Mouse (Mus musculus) liver, embryonic 14.5 days (tissue): ENCODE results near the gene Olr1. TPM values are rescaled to one million over a fixed set of nuclear protein-coding genes. Genes with fewer than 3 reads are reported as not detected.

Experiments used
- ATAC-seq: fragments of 200-750 bp; cut with Nextera tagmentation; 2 replicates; pipeline ENCODE4 v1.8.0; 2017; ENCODE audit warnings: moderate number of reproducible peaks, mild to moderate bottlenecking, moderate library complexity; ENCODE audit not compliant: insufficient read depth
- DNase-seq, 3 experiments: peaks; one replicate each; pipeline ENCODE4 v3.0.0-alpha.2; 2012 to 2013; ENCODE audit warnings: low read depth in 3 of 3, low spot score in 3 of 3
- H3K27ac ChIP-seq: fragments of 300-500 bp; sonication (generic); 2 replicates; pipeline ENCODE4 v1.5.1; 2014; ENCODE audit warnings: moderate library complexity, mild to moderate bottlenecking, control low read depth, inconsistent platforms
- H3K27me3 ChIP-seq: fragments of 300-500 bp; sonication (generic); 2 replicates; pipeline ENCODE4 v1.6.1; 2014; ENCODE audit warnings: mild to moderate bottlenecking, low read length, moderate library complexity; ENCODE audit not compliant: control insufficient read depth, insufficient read depth
- H3K36me3 ChIP-seq: fragments of 300-500 bp; sonication (generic); replicated peaks from 2 replicates; pipeline ENCODE4 v1.6.1; 2014; ENCODE audit warnings: low read depth; ENCODE audit not compliant: control insufficient read depth, insufficient read depth
- H3K4me1 ChIP-seq, 2 experiments: fragments of 200-500 bp in 1 of 2; fragments of 300-500 bp in 1 of 2; sonication (generic) in 1 of 2; replicated peaks; 2 replicates each; pipeline ENCODE4 v1.6.1; 2012 to 2014; ENCODE audit warnings: antibody characterized with exemption in 1 of 2, inconsistent platforms in 1 of 2, low read length in 1 of 2; ENCODE audit not compliant: control insufficient read depth in 2 of 2, insufficient read depth in 2 of 2
- H3K4me2 ChIP-seq: fragments of 300-500 bp; sonication (generic); 2 replicates; pipeline ENCODE4 v1.6.1; 2014; ENCODE audit warnings: low read depth, mild to moderate bottlenecking, control low read depth, moderate library complexity
- H3K4me3 ChIP-seq, 2 experiments: fragments of 200-500 bp in 1 of 2; fragments of 300-500 bp in 1 of 2; sonication (generic) in 1 of 2; 2 replicates each; pipeline ENCODE4 v1.5.1; 2012 to 2014; ENCODE audit warnings: low read depth in 2 of 2, low read length in 2 of 2, mild to moderate bottlenecking in 2 of 2, control low read depth in 1 of 2, inconsistent platforms in 1 of 2, moderate library complexity in 1 of 2; ENCODE audit not compliant: insufficient read depth in 1 of 2
- H3K9ac ChIP-seq: fragments of 300-500 bp; sonication (generic); replicated peaks from 2 replicates; pipeline ENCODE4 v1.6.1; 2014; ENCODE audit warnings: mild to moderate bottlenecking, control low read depth, moderate library complexity
- H3K9me3 ChIP-seq: fragments of 300-500 bp; sonication (generic); 2 replicates; pipeline ENCODE4 v1.6.1; 2016; ENCODE audit warnings: low read length, mixed read lengths; ENCODE audit not compliant: control insufficient read depth
- CTCF ChIP-seq: IDR thresholded peaks from 2 replicates; pipeline ENCODE4 v1.5.1; 2016; ENCODE audit warnings: antibody characterized with exemption, low read depth, control low read depth
- EP300 ChIP-seq: IDR thresholded peaks from 2 replicates; pipeline ENCODE4 v1.6.1; 2016; ENCODE audit warnings: antibody characterized with exemption, low read depth
- WGBS: fragments of 180-500 bp; shearing (Covaris S2); extraction: QIAGEN DNeasy Blood & Tissue Kit; methylation state at CpG from one replicate; pipeline ENCODE4 v1.1.7; 2014; ENCODE audit not compliant: insufficient replicate concordance; 5-methylcytosine and 5-hydroxymethylcytosine counted together
- polyA plus RNA-seq, 2 experiments: library from polyadenylated mRNA; depleted of rRNA in 1 of 2; stranded (reverse) in 1 of 2; unstranded in 1 of 2; fragments of >200 nt; fragmentation: Nextera tagmentation in 1 of 2; extraction: Ambion mirVana in 1 of 2; gene quantifications; 2 replicates each; pipeline versions ENCODE4 v1.2.1 to v1.2.3; 2012 to 2014

Olr1 gene
- polyA plus RNA-seq (2012; rRNA removed) (0.64 and 0.83 TPM in 2 replicates), polyA plus RNA-seq (2014; fragmentation: Nextera tagmentation; extraction: Ambion mirVana) (0.57 and 0.81 TPM in 2 replicates)

DNA sequence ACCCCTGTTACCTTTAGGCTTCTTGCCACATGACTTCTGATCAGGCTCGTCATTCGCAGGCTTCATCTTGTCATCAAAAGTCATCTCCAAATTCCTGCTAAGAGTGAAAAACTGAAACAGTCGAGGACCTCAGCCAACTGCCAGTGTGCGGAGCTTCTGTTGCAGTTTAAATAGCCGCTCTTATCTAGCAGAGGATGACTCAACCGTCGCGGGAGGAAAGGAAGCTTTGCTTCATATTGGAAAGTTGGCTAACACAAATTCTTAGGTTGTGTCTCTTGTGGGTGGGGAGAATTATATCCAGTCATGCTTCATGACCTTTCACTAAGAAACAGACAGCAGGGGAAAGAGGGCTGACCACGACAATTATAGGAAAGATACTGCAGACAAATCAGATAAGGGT lies at the start of gene Olr1:
Olr1 (minus strand) TSS at position 142 of the 400 bp plus-strand sequence.
- no peaks in the 10 kb centered on the region; a peak in 1 of 4 replicates for H3K4me1 ChIP-seq
- TF ChIP-seq EP300 (no peak), CTCF (no peak)
- WGBS: 30% methylated on average over 9 of the region's 9 CpGs
- H3K9ac ChIP-seq: no peak within 1 kb of the TSS
- H3K4me3 ChIP-seq: no peak within 1 kb of the TSS
- no peak within 1 kb of the TSS for H3K27ac ChIP-seq
- no peaks in the 10 kb centered on the region for H3K9me3 ChIP-seq
- H3K4me2 ChIP-seq: no peak within 1 kb of the TSS
- no peak for ATAC-seq
- DNase-seq: peak in 1 of 3 experiments; percentile 10
- no peaks in the 10 kb centered on the region for H3K27me3 ChIP-seq
- H3K36me3 ChIP-seq: no peaks in the 10 kb centered on the region

DNA sequence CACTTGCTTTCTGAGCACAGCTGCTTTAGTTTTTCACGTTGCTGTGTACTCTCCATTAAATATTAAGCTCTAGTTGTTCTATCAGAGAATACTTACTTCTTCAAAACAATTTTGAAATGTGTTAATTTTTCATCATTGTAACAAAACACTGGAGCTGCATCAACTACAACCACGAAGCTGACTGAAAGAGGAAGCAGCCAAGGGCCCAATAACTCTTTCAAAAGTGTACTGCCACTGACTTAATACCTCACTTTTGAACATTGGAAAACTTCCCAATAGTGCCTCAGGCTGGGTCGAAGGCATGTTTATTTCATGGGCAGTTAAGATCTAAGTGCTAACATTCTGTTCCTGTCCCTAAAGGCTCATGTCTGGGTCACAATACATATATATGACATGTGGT lies 41.0 kb upstream of the Olr1 start:
- Histone ChIP-seq H3K27ac (no peak overlapping the region), H3K4me2 (no peak overlapping the region), H3K9me3 (no peaks in the 10 kb centered on the region), H3K4me3 (no peak overlapping the region), H3K4me1 (no peaks in the 10 kb centered on the region), H3K9ac (no peak overlapping the region), H3K36me3 (no peaks in the 10 kb centered on the region), H3K27me3 (no peaks in the 10 kb centered on the region)
- DNase-seq (no peak), ATAC-seq (no peak)
- WGBS: 30% methylated on average over 3 of the region's 3 CpGs
- no peak for TF ChIP-seq EP300

DNA sequence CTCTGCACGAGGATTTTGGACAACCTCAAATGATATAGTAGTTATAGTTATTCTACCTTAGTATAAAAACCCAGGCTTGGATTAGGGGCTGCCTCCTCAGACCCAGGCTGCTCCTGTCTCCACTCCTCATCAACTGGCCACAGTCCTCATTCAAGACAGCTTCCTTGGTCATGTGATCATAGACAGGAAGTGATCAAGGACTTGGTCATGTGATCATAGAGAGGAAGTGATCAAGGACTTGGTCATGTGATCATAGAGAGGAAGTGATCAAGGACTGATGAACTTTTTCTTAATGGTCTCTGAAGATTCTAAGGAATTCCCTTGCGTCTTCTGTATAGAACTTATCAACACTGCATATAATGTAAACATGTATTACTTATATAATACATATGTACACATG lies 40.3 kb upstream of the Olr1 start:
- DNase-seq (no peak), ATAC-seq (no peak)
- no peaks in the 10 kb centered on the region; the same call in 1 of the 2 replicates for H3K36me3 ChIP-seq
- H3K27ac ChIP-seq: no peak overlapping the region
- WGBS: 70% methylated on average over 2 of the region's 2 CpGs
- no peaks in the 10 kb centered on the region for H3K27me3 ChIP-seq
- no peak overlapping the region for H3K4me3 ChIP-seq
- H3K9ac ChIP-seq: no peak overlapping the region
- H3K4me2 ChIP-seq: no peak overlapping the region
- no peaks in the 10 kb centered on the region for H3K9me3 ChIP-seq
- TF ChIP-seq EP300 (no peak), CTCF (no peak)
- H3K4me1 ChIP-seq: no peaks in the 10 kb centered on the region

GRCm38 (mm10) chr6:129543709-129544606 lies 37.0 kb upstream of the Olr1 start:
- H3K4me1 ChIP-seq: no peaks in the 10 kb centered on the region
- H3K27ac ChIP-seq: no peak overlapping the region
- 66% methylated on average over 6 of the region's 6 CpGs for WGBS
- no peaks in the 10 kb centered on the region for H3K9me3 ChIP-seq
- ATAC-seq: 0 out of 2 replicates have a peak, but pooled peaks have one; percentile 49
- TF ChIP-seq CTCF (peak; percentile 85), EP300 (no peak)
- peak in 2 of 3 experiments; percentile 40 to 41 for DNase-seq
- no peaks in the 10 kb centered on the region for H3K27me3 ChIP-seq
- peaks cover 28% of the 10 kb centered on the region for H3K36me3 ChIP-seq
- no peak overlapping the region for H3K4me2 ChIP-seq
- H3K4me3 ChIP-seq: no peak overlapping the region
- no peak overlapping the region for H3K9ac ChIP-seq

DNA sequence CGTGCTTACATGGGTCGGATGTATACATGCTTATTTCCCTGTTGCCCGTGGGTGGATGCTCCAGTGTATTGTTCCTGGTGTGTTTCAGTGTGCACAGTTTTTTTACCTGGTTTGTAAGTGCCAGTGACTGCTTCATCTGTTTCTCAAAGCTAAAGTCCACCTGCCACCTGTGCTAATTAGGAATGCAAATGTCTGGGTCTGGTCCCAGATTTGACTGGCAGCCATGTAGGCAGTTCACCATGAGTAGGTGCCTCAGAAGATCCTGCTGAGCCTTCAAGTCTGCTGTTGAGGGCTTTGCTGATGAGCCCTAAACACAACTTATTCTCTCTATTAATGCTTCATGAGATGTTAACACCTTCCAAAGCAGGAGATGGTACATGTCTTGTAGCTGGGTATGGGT lies 35.6 kb upstream of the Olr1 start:
- ATAC-seq (no peak), DNase-seq (no peak)
- no peak overlapping the region for H3K4me2 ChIP-seq
- H3K4me1 ChIP-seq: no peaks in the 10 kb centered on the region
- H3K36me3 ChIP-seq: peaks cover 38% of the 10 kb centered on the region
- H3K9ac ChIP-seq: no peak overlapping the region
- H3K27me3 ChIP-seq: no peaks in the 10 kb centered on the region
- TF ChIP-seq EP300: no peak
- no peak for TF ChIP-seq CTCF
- WGBS: 80% methylated on average over 3 of the region's 3 CpGs
- no peak overlapping the region for H3K27ac ChIP-seq
- no peak overlapping the region for H3K4me3 ChIP-seq
- H3K9me3 ChIP-seq: no peaks in the 10 kb centered on the region
